Mouse (Mus musculus): ENCODE data around the gene Tle3.

- TF ChIP-seq CTCF (IDR thresholded peaks at IDR 0.05; ENCODE audit: low read depth), result no peak
- TF ChIP-seq EP300 (IDR thresholded peaks at IDR 0.05; ENCODE audit: low read depth), result no peak
These were observed 73.0 kb downstream of the Tle3 start for GRCm38 (mm10) chr9:61445151-61445550.

Measured in liver, postnatal 0 days (tissue).